Mouse (Mus musculus) c-Kit-negative CD71-positive TER-119-positive erythroid progenitor cells, embryonic 14.5 days (primary cell): ENCODE data around the gene Patj.

Experiments used
- DNase-seq: peaks from one replicate; pipeline ENCODE4 v3.0.0-alpha.2; 2013; ENCODE audit warnings: low read depth, low spot score

Gene Patj

GRCm38 (mm10) chr4:98725439-98725838 is 329.9 kb downstream of the Patj start:
- DNase-seq, result no peak

- no peak for DNase-seq
Observed at GRCm38 (mm10) chr4:98726590-98727237, 331.1 kb downstream of the Patj start, which contains the start of gene L1td1. TSS of gene L1td1 (plus strand) at chr4:98726734.

GRCm38 (mm10) chr4:98727295-98727958 is 331.8 kb downstream of the Patj start:
- no peak for DNase-seq

- DNase-seq, result no peak
Observed at GRCm38 (mm10) chr4:98727959-98728347, 332.4 kb downstream of the Patj start.

GRCm38 (mm10) chr4:98728716-98729115 is 333.1 kb downstream of the Patj start:
- DNase-seq, result no peak

GRCm38 (mm10) chr4:98733660-98734059 is 338.1 kb downstream of the Patj start:
- no peak for DNase-seq

GRCm38 (mm10) chr4:98739753-98740152 is 344.2 kb downstream of the Patj start:
- no peak for DNase-seq

GRCm38 (mm10) chr4:98743209-98743905 is 347.8 kb downstream of the Patj start:
- DNase-seq, result no peak

GRCm38 (mm10) chr4:98743906-98744210 is 348.3 kb downstream of the Patj start:
- no peak for DNase-seq

GRCm38 (mm10) chr4:98754456-98754855 is 358.9 kb downstream of the Patj start:
- DNase-seq, result no peak

- DNase-seq, result no peak
Observed at GRCm38 (mm10) chr4:98756141-98756540, 360.6 kb downstream of the Patj start.

- DNase-seq, result no peak
Observed at GRCm38 (mm10) chr4:98758012-98758821, 362.6 kb downstream of the Patj start.

GRCm38 (mm10) chr4:98758872-98759518 is 363.4 kb downstream of the Patj start:
- no peak for DNase-seq

- DNase-seq, result no peak
Observed at GRCm38 (mm10) chr4:98767134-98768133, 371.8 kb downstream of the Patj start.
